Mouse (Mus musculus) lung, embryonic 15.5 days (tissue): ENCODE measurements around the gene Dao. TPM values are rescaled to one million over a fixed set of nuclear protein-coding genes. Genes with fewer than 3 reads are reported as not detected.
A peak's percentile ranks its signal among the peaks of the same experiment; 100 is the strongest.

Experiments used
- ATAC-seq: fragments of 200-750 bp; cut with Nextera tagmentation; 2 replicates; pipeline ENCODE4 v1.8.0; 2017; ENCODE audit warnings: moderate number of reproducible peaks, borderline replicate concordance; ENCODE audit not compliant: low FRiP score, low TSS enrichment; ENCODE audit errors: extremely low read depth
- H3K27ac ChIP-seq: fragments of 300-500 bp; sonication (generic); 2 replicates; pipeline ENCODE4 v1.5.1; 2015; ENCODE audit warnings: moderate library complexity, mild to moderate bottlenecking, inconsistent platforms
- H3K27me3 ChIP-seq: fragments of 300-500 bp; sonication (generic); 2 replicates; pipeline ENCODE4 v1.6.1; 2015; ENCODE audit warnings: inconsistent platforms
- H3K36me3 ChIP-seq: fragments of 300-500 bp; sonication (generic); 2 replicates; pipeline ENCODE4 v1.6.1; 2015; ENCODE audit warnings: inconsistent platforms
- H3K4me1 ChIP-seq: fragments of 300-500 bp; sonication (generic); 2 replicates; pipeline ENCODE4 v1.6.1; 2015; ENCODE audit warnings: inconsistent platforms
- H3K4me2 ChIP-seq: fragments of 300-500 bp; sonication (generic); 2 replicates; pipeline ENCODE4 v1.6.1; 2015; ENCODE audit warnings: inconsistent platforms, mild to moderate bottlenecking, moderate library complexity
- H3K4me3 ChIP-seq: fragments of 300-500 bp; sonication (generic); 2 replicates; pipeline ENCODE4 v1.5.1; 2015; ENCODE audit warnings: mild to moderate bottlenecking, inconsistent platforms
- H3K9ac ChIP-seq: fragments of 300-500 bp; sonication (generic); 2 replicates; pipeline ENCODE4 v1.6.1; 2015; ENCODE audit warnings: inconsistent platforms
- H3K9me3 ChIP-seq: fragments of 300-500 bp; sonication (generic); 2 replicates; pipeline ENCODE4 v1.6.1; 2016; ENCODE audit warnings: inconsistent platforms
- WGBS: fragments of 180-500 bp; shearing (Covaris S2); methylation state at CpG from one replicate; pipeline ENCODE4 v1.1.7; 2015; 5-methylcytosine and 5-hydroxymethylcytosine counted together
- polyA plus RNA-seq: library from polyadenylated mRNA; unstranded; fragments of >200 nt; fragmentation: Nextera tagmentation; extraction: Ambion mirVana; gene quantifications from 2 replicates; pipeline ENCODE4 v1.2.1, GENCODE M21; 2015

The Dao gene
- polyA plus RNA-seq, 1 experiment from 2014 or later: not detected

DNA sequence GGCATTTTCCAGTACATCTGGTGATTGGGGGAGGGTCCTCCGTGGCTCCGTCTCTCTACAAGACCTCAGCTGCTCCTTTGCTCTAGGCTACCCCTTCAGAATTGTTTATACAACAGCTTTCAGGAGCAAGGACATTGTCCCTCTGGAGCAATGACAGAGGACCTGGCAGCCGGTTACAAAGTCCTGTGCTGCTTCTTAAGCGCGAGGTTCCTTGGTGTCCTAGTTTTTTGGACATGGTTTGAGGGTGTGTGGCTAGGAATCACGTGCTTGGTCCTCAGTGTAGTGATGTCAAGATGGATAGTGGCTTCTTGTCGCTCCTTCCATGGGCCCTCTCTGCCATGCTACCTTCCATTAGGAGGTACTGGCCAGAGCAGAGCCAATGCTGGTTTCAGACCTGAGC lies 30.9 kb downstream of the Dao start:
- H3K27me3 ChIP-seq: no peaks in the 10 kb centered on the region
- no peaks in the 10 kb centered on the region for H3K9me3 ChIP-seq
- H3K27ac ChIP-seq: no peak overlapping the region
- WGBS: 62% methylated on average over 7 of the region's 7 CpGs
- no peak for ATAC-seq
- H3K4me2 ChIP-seq: no peak overlapping the region
- H3K4me1 ChIP-seq: no peaks in the 10 kb centered on the region
- no peaks in the 10 kb centered on the region for H3K36me3 ChIP-seq
- H3K9ac ChIP-seq: no peak overlapping the region
- no peak overlapping the region for H3K4me3 ChIP-seq

DNA sequence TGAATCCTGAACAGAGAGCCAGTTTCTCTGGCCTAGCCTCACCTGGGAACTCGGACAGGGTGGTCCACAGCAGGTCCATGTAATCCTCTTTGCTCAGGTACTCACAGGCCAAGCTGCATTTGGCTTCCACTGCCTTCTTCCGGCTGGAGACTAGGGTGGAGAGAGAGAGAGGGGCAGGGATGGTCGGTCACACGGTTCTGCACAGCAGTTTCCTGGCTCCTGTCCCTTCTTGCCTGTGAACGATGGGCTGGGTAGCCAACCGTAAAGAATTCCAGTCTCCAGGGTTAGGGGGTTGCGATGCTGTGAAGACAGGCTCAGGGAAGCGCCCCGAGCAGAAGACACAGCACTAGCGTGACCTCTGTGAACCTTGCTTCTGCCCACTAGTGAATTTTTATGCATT lies 31.6 kb downstream of the Dao start:
- no peak overlapping the region for H3K4me3 ChIP-seq
- H3K36me3 ChIP-seq: no peaks in the 10 kb centered on the region
- H3K4me2 ChIP-seq: no peak overlapping the region
- H3K4me1 ChIP-seq: no peaks in the 10 kb centered on the region
- H3K27ac ChIP-seq: no peak overlapping the region
- ATAC-seq: no peak
- WGBS: 60% methylated on average over 10 of the region's 10 CpGs
- no peaks in the 10 kb centered on the region for H3K27me3 ChIP-seq
- H3K9ac ChIP-seq: no peak overlapping the region
- H3K9me3 ChIP-seq: no peaks in the 10 kb centered on the region

DNA sequence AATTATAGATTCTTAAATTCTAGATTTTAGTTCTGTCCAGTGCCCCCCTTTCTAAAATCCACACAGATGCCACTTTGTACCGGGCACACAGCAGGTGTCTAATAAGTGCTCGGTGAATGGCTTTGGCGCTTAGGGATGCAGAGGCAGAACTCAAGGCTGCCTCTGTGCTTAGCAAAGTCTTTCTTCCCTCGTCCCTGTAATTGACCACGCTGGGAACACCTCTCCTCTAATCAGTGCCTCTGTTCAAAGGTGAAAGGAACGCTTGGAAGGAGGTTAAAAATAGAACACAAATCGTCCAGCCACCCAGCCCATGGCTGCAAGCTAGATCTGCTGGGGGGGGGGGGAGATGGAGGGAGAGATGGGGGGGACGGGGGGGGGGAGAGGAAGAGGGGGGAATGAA lies 37.0 kb downstream of the Dao start:
- H3K27ac ChIP-seq: no peak overlapping the region
- ATAC-seq: no peak
- H3K36me3 ChIP-seq: no peaks in the 10 kb centered on the region
- H3K4me2 ChIP-seq: no peak overlapping the region
- H3K4me3 ChIP-seq: no peak overlapping the region
- H3K27me3 ChIP-seq: no peaks in the 10 kb centered on the region
- no peak overlapping the region for H3K9ac ChIP-seq
- WGBS: 32% methylated on average over 7 of the region's 8 CpGs
- H3K4me1 ChIP-seq: peaks cover 4% of the 10 kb centered on the region
- no peaks in the 10 kb centered on the region for H3K9me3 ChIP-seq

DNA sequence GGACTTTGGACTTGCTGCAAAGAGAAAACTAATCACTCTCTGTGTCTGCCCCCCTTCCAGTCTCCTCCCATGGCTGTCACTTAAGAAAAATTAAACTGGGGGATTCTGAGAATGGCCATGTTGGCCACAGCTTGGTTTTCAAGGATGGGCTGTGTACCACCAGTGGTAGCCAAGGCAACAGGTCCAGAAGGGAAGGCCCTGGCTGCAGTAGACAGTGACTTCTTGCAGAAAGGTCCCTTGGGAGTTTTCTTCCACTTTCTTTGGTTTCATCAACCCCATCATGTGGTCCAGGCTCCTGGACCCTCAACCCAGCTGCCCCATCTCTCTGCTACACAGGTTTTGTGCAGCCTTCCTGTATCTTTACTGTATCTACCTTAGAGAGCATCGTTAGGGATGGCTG lies 37.4 kb downstream of the Dao start:
- Histone ChIP-seq H3K27me3 (no peaks in the 10 kb centered on the region), H3K9ac (no peak overlapping the region), H3K9me3 (no peaks in the 10 kb centered on the region), H3K4me3 (no peak overlapping the region), H3K4me1 (peaks cover 4% of the 10 kb centered on the region), H3K27ac (no peak overlapping the region), H3K4me2 (no peak overlapping the region), H3K36me3 (no peaks in the 10 kb centered on the region)
- 68% methylated on average over 1 of the region's 1 CpGs for WGBS
- ATAC-seq: no peak

DNA sequence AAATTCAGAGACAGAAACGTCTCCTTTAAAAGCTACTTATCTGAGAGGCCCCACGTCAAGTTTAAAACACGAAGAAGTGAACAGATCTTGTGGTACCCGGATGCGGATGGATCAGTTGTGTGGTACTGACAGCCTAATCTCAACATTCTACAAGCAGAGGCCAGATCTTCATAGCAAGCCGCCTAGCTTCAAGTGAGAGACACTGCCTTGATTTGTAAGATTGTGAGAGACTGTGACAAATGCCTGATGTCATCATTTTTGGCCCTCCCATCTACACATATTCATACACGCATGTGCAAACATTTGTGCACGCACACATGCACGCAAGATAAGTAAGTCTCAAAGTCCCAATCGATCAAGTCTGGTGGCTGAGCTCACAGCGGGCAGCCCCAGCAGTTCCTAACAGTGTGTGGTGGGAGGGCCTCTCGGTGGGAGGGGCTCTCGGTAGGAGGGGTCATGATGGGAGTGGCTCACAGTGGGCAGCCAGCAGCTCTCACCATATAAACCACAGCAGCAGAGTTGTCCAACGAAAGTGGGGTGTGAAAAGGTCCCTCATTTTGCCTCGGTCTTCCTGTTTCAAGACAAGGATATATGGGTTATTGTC lies 37.9 kb downstream of the Dao start:
- H3K4me3 ChIP-seq: no peak overlapping the region
- no peak overlapping the region for H3K9ac ChIP-seq
- H3K4me1 ChIP-seq: peaks cover 4% of the 10 kb centered on the region
- 9% methylated on average over 15 of the region's 15 CpGs for WGBS
- H3K27ac ChIP-seq: no peak overlapping the region
- H3K36me3 ChIP-seq: no peaks in the 10 kb centered on the region
- H3K27me3 ChIP-seq: no peaks in the 10 kb centered on the region
- ATAC-seq: peak; percentile 72; the same call in 1 of the 2 replicates
- no peaks in the 10 kb centered on the region for H3K9me3 ChIP-seq
- peak overlapping the region; percentile 33; the same call in 1 of the 2 replicates for H3K4me2 ChIP-seq

DNA sequence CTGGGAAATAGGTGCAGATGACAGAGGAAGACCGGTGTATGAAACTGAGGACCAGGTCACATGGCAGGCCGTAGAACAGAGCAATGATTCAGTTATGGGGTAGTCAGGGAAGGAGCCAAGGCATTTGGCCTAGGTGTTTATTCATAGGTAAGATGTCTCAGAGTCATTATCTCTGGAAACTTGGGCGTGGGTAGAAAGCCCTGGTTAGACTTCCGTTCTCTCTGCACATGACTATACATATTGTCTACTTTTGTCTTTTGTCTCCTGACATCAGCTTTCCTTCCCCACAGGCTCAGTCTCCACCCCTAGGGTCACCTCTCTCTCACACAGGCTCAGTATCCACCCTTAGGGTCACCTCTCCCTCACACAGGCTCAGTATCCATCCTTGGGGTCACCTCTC lies 40.3 kb downstream of the Dao start:
- Histone ChIP-seq H3K36me3 (no peaks in the 10 kb centered on the region), H3K4me2 (no peak overlapping the region), H3K9me3 (no peaks in the 10 kb centered on the region), H3K4me3 (no peak overlapping the region), H3K9ac (no peak overlapping the region), H3K4me1 (peaks cover 4% of the 10 kb centered on the region), H3K27me3 (no peaks in the 10 kb centered on the region), H3K27ac (no peak overlapping the region)
- no peak for ATAC-seq
- 72% methylated on average over 4 of the region's 4 CpGs for WGBS

DNA sequence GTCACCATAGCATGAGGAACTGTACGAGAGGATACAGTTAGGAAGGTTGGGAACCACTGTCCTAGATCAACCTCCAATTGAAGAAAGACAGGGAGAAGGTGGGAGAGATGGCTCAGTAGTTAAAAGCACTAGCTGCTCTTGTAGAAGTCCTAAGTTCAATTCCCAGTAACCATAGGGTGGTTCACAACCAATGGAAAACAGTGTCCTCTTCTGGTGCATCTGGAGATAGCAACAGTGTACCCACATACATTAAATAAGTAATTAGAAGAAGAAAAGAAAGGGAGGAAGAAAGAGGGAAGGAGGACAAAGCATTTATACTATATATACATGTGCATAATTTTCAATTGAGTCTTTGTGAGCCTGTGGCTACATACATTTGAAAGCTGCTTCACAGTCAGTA lies 41.6 kb downstream of the Dao start:
- H3K9me3 ChIP-seq: no peaks in the 10 kb centered on the region
- H3K9ac ChIP-seq: no peak overlapping the region
- peaks cover 4% of the 10 kb centered on the region for H3K4me1 ChIP-seq
- no peaks in the 10 kb centered on the region for H3K27me3 ChIP-seq
- no peak overlapping the region for H3K4me2 ChIP-seq
- WGBS: 57% methylated on average over 1 of the region's 1 CpGs
- ATAC-seq: no peak
- H3K36me3 ChIP-seq: no peaks in the 10 kb centered on the region
- H3K4me3 ChIP-seq: no peak overlapping the region
- no peak overlapping the region for H3K27ac ChIP-seq

DNA sequence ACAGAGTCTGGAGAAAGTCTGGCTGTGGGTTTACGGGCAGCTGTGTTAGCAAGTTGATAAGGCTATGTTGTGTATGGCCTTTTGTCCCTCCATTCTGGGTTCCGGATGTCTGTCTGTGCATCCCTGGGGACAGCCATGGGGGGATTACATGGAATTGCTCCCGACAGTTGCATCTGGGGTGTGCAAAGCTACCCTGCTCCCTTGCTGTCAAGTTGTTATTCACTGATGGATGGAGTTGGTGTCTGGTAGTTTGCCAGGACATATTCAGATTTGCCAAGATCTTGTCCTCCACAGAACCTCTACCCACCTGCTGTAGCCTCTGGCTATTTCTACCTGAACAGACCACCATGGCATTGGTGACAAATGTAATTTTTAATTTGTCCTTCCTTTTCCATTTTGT lies 42.6 kb downstream of the Dao start:
- no peak overlapping the region for H3K4me2 ChIP-seq
- H3K36me3 ChIP-seq: no peaks in the 10 kb centered on the region
- no peak for ATAC-seq
- H3K9ac ChIP-seq: no peak overlapping the region
- H3K9me3 ChIP-seq: no peaks in the 10 kb centered on the region
- 58% methylated on average over 3 of the region's 3 CpGs for WGBS
- no peak overlapping the region for H3K4me3 ChIP-seq
- no peaks in the 10 kb centered on the region for H3K27me3 ChIP-seq
- H3K4me1 ChIP-seq: peaks cover 4% of the 10 kb centered on the region
- no peak overlapping the region for H3K27ac ChIP-seq

DNA sequence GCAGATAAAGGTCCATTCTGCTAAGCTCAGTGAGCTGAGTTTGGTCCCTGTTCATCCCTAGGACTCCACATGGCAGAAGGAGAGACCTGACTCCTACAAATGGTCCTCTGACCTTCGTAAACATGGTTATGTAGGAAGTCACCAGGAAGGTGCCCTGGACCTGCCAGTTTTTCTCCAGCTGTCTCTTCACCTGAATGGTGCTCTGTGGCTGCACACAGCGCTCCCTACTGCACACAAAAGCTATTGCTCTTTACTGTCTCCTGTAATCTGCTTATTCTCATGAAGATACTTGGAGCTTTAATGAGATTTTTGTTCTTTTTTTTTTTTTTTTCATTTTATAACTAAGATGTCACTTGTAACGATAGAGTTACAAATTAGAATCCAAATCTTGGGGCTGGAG lies 43.1 kb downstream of the Dao start:
- ATAC-seq: no peak
- H3K4me2 ChIP-seq: no peak overlapping the region
- no peaks in the 10 kb centered on the region for H3K27me3 ChIP-seq
- no peak overlapping the region for H3K27ac ChIP-seq
- no peak overlapping the region for H3K9ac ChIP-seq
- no peaks in the 10 kb centered on the region for H3K9me3 ChIP-seq
- no peak overlapping the region for H3K4me3 ChIP-seq
- H3K4me1 ChIP-seq: peaks cover 1% of the 10 kb centered on the region; the same call in 1 of the 2 replicates
- no peaks in the 10 kb centered on the region for H3K36me3 ChIP-seq
- 51% methylated on average over 3 of the region's 3 CpGs for WGBS

DNA sequence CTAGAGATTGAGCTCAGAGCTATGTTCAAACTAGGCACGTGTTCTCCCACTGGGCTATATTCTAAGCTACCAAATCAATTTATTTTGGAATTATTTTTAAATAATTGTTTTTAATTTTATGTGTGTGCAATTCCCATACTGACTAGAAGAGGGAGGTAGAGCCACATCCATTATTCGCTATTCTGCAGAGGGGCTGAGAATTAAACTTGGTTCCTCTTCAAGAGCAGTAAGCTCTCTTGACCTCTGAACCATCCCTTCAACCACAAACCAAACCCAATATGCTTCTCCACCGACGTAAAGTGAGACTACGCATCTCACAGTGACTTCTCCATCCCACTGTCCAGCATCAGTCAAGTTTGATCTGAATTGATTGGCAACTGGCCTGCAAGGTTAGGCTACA lies 43.7 kb downstream of the Dao start:
- Histone ChIP-seq H3K27ac (no peak overlapping the region), H3K27me3 (no peaks in the 10 kb centered on the region), H3K4me1 (0 out of 2 replicates have a peak, but pooled peaks cover 6% of the 10 kb centered on the region), H3K4me3 (no peak overlapping the region), H3K4me2 (no peak overlapping the region), H3K9me3 (no peaks in the 10 kb centered on the region), H3K9ac (no peak overlapping the region), H3K36me3 (no peaks in the 10 kb centered on the region)
- 82% methylated on average over 5 of the region's 5 CpGs for WGBS
- ATAC-seq: no peak

DNA sequence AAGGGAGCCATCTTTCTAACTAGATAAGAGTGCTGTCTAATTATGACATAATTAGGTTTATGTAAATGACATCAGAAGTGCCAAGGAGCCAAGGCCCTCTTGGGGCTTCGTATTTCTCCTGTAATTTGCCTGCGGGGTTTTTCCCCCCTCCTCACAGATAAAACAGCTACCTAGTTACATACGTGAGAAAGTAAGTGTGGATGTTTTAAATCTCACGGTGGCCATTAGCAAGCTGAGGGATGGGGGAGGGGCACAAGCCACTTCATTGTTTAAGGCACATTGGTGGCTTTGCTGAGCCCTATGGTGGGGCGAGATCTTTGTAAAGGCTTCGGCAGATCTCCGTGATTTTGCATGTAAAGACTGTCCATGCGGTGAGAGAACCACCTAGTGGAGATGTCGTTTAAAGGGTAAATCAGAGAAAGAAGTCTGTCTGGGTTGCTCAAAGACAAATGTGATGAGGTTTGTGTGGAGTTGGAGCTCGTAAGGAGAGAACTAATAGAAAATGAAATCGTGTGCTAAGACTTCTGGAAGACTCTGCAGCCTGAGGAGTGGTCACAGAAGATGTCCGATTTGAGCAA lies 45.3 kb downstream of the Dao start:
- Histone ChIP-seq H3K9ac (no peak overlapping the region), H3K27me3 (no peaks in the 10 kb centered on the region), H3K36me3 (no peaks in the 10 kb centered on the region), H3K4me1 (0 out of 2 replicates have a peak, but pooled peaks cover 9% of the 10 kb centered on the region), H3K27ac (no peak overlapping the region), H3K4me3 (no peak overlapping the region), H3K4me2 (no peak overlapping the region), H3K9me3 (no peaks in the 10 kb centered on the region)
- 53% methylated on average over 12 of the region's 12 CpGs for WGBS
- ATAC-seq: no peak

DNA sequence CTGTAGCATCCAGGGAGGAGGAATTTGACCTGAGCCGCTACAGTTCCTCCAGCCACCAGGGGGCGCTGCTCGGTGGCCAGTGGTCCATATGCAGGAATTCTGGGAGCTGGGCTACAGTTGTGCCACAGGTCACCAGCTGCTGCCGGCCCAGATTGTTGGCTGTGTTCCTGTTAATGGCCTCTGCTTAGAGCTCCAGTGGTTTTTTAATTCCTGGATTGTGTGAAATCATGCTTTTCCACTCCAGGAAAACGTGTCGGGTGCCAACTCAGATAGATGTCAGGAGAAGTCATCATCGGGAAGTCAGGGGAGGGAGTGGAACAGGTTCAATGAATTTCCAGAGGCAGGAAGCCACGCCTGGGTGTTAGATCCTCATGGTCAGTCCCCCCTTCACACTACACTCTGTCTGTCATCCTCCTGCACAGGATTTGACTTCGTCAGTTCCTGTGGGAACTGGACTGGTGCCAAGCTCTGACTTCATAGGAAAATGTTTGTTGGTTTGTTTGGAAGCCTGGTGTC lies 48.8 kb downstream of the Dao start:
- H3K27ac ChIP-seq: peak overlapping the region; percentile 55; the same call in 1 of the 2 replicates
- H3K4me3 ChIP-seq: 0 out of 2 replicates have a peak overlapping the region, but pooled peaks have one; percentile 14
- H3K9me3 ChIP-seq: no peaks in the 10 kb centered on the region
- no peak overlapping the region for H3K9ac ChIP-seq
- ATAC-seq: peak; percentile 56
- 0 out of 2 replicates have a peak, but pooled peaks cover 9% of the 10 kb centered on the region for H3K4me1 ChIP-seq
- peak overlapping the region; percentile 49 for H3K4me2 ChIP-seq
- WGBS: 12% methylated on average over 9 of the region's 9 CpGs
- no peaks in the 10 kb centered on the region for H3K27me3 ChIP-seq
- H3K36me3 ChIP-seq: no peaks in the 10 kb centered on the region
